Comparison of ENCODE assay signal across 27 mouse cellular contexts in the genomic region with DNA sequence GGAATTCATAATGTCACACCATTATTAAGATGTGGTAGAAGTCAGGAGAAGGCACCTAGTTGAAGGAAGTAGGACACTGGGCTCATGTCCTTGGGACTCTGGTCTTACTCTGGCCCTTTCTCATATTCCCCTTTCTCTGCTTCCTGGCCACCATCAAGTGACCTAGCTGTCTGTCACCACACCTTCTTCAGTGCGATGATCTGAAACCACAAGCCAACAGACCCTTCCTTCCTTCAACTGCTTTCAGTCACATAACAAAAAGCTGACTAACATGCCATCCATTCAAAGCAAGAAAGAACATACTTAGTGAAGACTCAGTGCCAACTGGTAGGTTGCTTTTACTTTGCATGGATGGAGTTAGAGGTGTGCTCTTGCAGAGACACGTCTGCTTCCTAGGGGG. TPM values are rescaled to one million over a fixed set of nuclear protein-coding genes. Genes with fewer than 3 reads are reported as not detected.
DNase-seq lines count a peak whose midpoint lies in the region; ATAC-seq lines count a peak whose summit lies in the region.
"Had no signal": no experiment of that assay in that cellular context is flagged by ENCODE, and none has a peak within 500 bp of the region (broad histone marks: within the 10 kb centered on the region; RNA-seq: fewer than 3 reads in every experiment).

No protein-coding gene starts in this region.

- ATAC-seq in common myeloid progenitor, adult 5-6 weeks (replicated peaks; ENCODE audit: low read depth, poor library complexity, severe bottlenecking): peak; percentile 65
- ATAC-seq in megakaryocyte, adult 5-6 weeks (ENCODE audit: poor library complexity, severe bottlenecking): peak; percentile 58
- ATAC-seq in megakaryocyte-erythroid progenitor cell, adult 5-6 weeks (replicated peaks; ENCODE audit: low FRiP score, low TSS enrichment, poor library complexity, severe bottlenecking): no peak
- ATAC-seq: activated CD4-positive, CD25-positive, alpha-beta regulatory T cell, adult 4 months; CD4-positive, CD25-positive, alpha-beta regulatory T cell, adult 4 months; forebrain, embryonic 13.5 days; forebrain, embryonic 15.5 days; forebrain, postnatal 0 days; Patski had no signal

- no peaks in the 10 kb centered on the region for H3K36me3 ChIP-seq in splenic B cell, adult 2 months (ENCODE audit: control insufficient read depth, insufficient read depth, low read length, poor library complexity, severe bottlenecking)
- H3K36me3 ChIP-seq: embryonic facial prominence, embryonic 13.5 days; embryonic facial prominence, embryonic 15.5 days; forebrain, embryonic 15.5 days; G1E had no signal

- DNase-seq in 416B (ENCODE audit: low read depth): peak; percentile 87
- peak; percentile 21 for DNase-seq in splenic B cell, adult 2 months (ENCODE audit: low read depth, low spot score)
- DNase-seq in layer of hippocampus, adult 8-10 months (ENCODE audit: low spot score in 2 of 2): no peak
- no peak for DNase-seq in layer of hippocampus, adult 18-20 months (ENCODE audit: low spot score in 2 of 2)
- DNase-seq: adrenal gland, adult 8-10 months; adrenal gland, postnatal 14 days; adrenal gland, postnatal 36 days; B cell, adult 2 months; cerebellum, adult 11-12 months; cerebellum, adult 2 months; cerebellum, adult 9-10 months; cerebellum, postnatal 10 days; cerebellum, postnatal 25 days; embryo, embryonic 11 days; forebrain, postnatal 0 days had no signal

- no peaks in the 10 kb centered on the region for H3K27me3 ChIP-seq in splenic B cell, adult 2 months (ENCODE audit: control insufficient read depth, insufficient read depth, low read length, poor library complexity, severe bottlenecking)
- H3K27me3 ChIP-seq: CH12.LX; embryonic facial prominence, embryonic 13.5 days; embryonic facial prominence, embryonic 15.5 days; forebrain, embryonic 13.5 days; forebrain, embryonic 15.5 days had no signal

RNA-seq across cellular contexts. Expression of a gene that starts 20.7 kb away (rescaled TPM):
- 88.6 and 92.3 TPM in 2 replicates for total RNA-seq in common myeloid progenitor, adult 5-6 weeks (2017)
- total RNA-seq in megakaryocyte, adult 5-6 weeks (2015): 39.1 and 42.8 TPM in 2 replicates
- 21.6 and 26.8 TPM in 2 replicates for total RNA-seq in megakaryocyte, adult 5-6 weeks (2017)
- 10 to 100 TPM; 67.0 to 79.4 (median 71.3) TPM for total RNA-seq in layer of hippocampus, adult 8-10 months (2022)
- 10 to 100 TPM; 70.2 to 71.2 TPM for total RNA-seq in layer of hippocampus, adult 18-20 months (2021)
- total RNA-seq in megakaryocyte-erythroid progenitor cell, adult 5-6 weeks (2014; fragmentation: Nextera tagmentation): 62.5 and 65.8 TPM in 2 replicates
- total RNA-seq in megakaryocyte-erythroid progenitor cell, adult 5-6 weeks (2017): 62.2 and 64.0 TPM in 2 replicates

Comparison
In these comparisons a context has a peak if more than half of its experiments do, and no peak if none do; other contexts are left out.
1. DNase-seq: peak in 416B (single experiment) and splenic B cell, adult 2 months (single experiment); none in layer of hippocampus, adult 8-10 months (0 of 2) and layer of hippocampus, adult 18-20 months (0 of 2).